Mouse (Mus musculus): ENCODE measurements at regions not wholly inside any gene's neighbourhood (a gene's known extent, or its start where the extent isn't known, plus 50 kb on each side); places are given as distances from the start of the nearest gene placed in this dataset.

DNA sequence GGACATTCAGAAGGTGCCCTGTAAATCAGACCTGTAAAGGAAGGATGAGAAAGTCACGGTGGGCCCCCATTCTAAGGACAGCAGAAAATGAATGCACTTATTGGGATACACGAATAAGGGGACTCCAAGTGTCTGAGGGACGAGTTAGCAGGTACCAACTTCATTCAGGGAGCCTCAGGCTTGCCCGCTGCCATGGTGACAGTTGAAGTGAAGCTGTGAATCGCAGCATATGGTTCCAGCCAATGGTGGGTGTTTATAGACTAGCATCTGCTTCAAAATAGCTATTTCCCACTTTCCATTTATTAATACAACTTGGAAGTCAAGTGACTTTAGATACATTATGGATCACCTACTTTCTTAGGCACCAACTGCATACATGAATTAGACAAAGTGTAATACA lies 106.3 kb downstream of the En1 start:
- TF ChIP-seq CTCF (IDR thresholded peaks at IDR 0.05; ENCODE audit: control insufficient read depth, insufficient read depth, insufficient replicate concordance, low read depth, low read length): no peak
- no peak for TF ChIP-seq POLR2A (IDR thresholded peaks at IDR 0.05; ENCODE audit: control insufficient read depth, low read depth, low read length)
